Mouse (Mus musculus) liver, embryonic 14.5 days (tissue): ENCODE data around the gene Anapc15. TPM values are rescaled to one million over a fixed set of nuclear protein-coding genes. Genes with fewer than 3 reads are reported as not detected.

Experiments used
- microRNA-seq: library from miRNA; unstranded; fragments of <30 nt; microRNA quantifications from one replicate; pipeline ENCODE4, GENCODE M21; 2016
- polyA plus RNA-seq, 2 experiments: library from polyadenylated mRNA; depleted of rRNA in 1 of 2; stranded (reverse) in 1 of 2; unstranded in 1 of 2; fragments of >200 nt; fragmentation: Nextera tagmentation in 1 of 2; extraction: Ambion mirVana in 1 of 2; gene quantifications; 2 replicates each; pipeline versions ENCODE4 v1.2.1 to v1.2.3; 2012 to 2014

Gene Anapc15
- polyA plus RNA-seq, 2 experiments, result 51.9 to 54.6 TPM

Small RNAs within 50 kb of the gene (microRNA-seq; reads per million reads assigned to microRNA genes)
- not detected for gene Gm22655

Other genes starting within 250 kb of the Anapc15 start
- 4.1 and 8.3 TPM in 2 replicates for gene Clpb, start 200.1 kb upstream of the Anapc15 start, polyA plus RNA-seq (2012; rRNA removed)
- gene Clpb, start 200.1 kb upstream of the Anapc15 start, polyA plus RNA-seq (2014; fragmentation: Nextera tagmentation; extraction: Ambion mirVana), result 18.7 and 20.6 TPM in 2 replicates
- gene Phox2a, start 45.4 kb upstream of the Anapc15 start, polyA plus RNA-seq (2012; rRNA removed), result 0.03 TPM in 1 of 2 replicates, not detected in the other
- gene Phox2a, start 45.4 kb upstream of the Anapc15 start, polyA plus RNA-seq (2014; fragmentation: Nextera tagmentation; extraction: Ambion mirVana), result not detected in 2 replicates
- gene Inppl1, start 25.5 kb upstream of the Anapc15 start, polyA plus RNA-seq (2012; rRNA removed), result 4.4 and 6.8 TPM in 2 replicates
- gene Inppl1, start 25.5 kb upstream of the Anapc15 start, polyA plus RNA-seq (2014; fragmentation: Nextera tagmentation; extraction: Ambion mirVana), result 0.69 and 2.0 TPM in 2 replicates
- 7.4 and 8.0 TPM in 2 replicates for gene Folr2, start 6.5 kb upstream of the Anapc15 start, polyA plus RNA-seq (2012; rRNA removed)
- gene Folr2, start 6.5 kb upstream of the Anapc15 start, polyA plus RNA-seq (2014; fragmentation: Nextera tagmentation; extraction: Ambion mirVana), result 4.2 and 6.5 TPM in 2 replicates
- 0.33 and 0.53 TPM in 2 replicates for gene Folr1, start 7.1 kb downstream of the Anapc15 start, polyA plus RNA-seq (2012; rRNA removed)
- gene Folr1, start 7.1 kb downstream of the Anapc15 start, polyA plus RNA-seq (2014; fragmentation: Nextera tagmentation; extraction: Ambion mirVana), result 0.38 TPM in 1 of 2 replicates, not detected in the other
- 61.7 and 74.8 TPM in 2 replicates for gene Lamtor1, start 42.2 kb downstream of the Anapc15 start, polyA plus RNA-seq (2012; rRNA removed)
- 63.3 and 67.8 TPM in 2 replicates for gene Lamtor1, start 42.2 kb downstream of the Anapc15 start, polyA plus RNA-seq (2014; fragmentation: Nextera tagmentation; extraction: Ambion mirVana)
- gene Tomt, start 42.6 kb downstream of the Anapc15 start, polyA plus RNA-seq (2012; rRNA removed), result 0.05 and 0.08 TPM in 2 replicates
- gene Tomt, start 42.6 kb downstream of the Anapc15 start, polyA plus RNA-seq (2014; fragmentation: Nextera tagmentation; extraction: Ambion mirVana), result 0.09 and 0.13 TPM in 2 replicates
- 1.3 and 1.4 TPM in 2 replicates for gene Lrrc51, start 70.2 kb downstream of the Anapc15 start, polyA plus RNA-seq (2012; rRNA removed)
- gene Lrrc51, start 70.2 kb downstream of the Anapc15 start, polyA plus RNA-seq (2014; fragmentation: Nextera tagmentation; extraction: Ambion mirVana), result 1.8 and 2.1 TPM in 2 replicates
- 27.4 and 28.6 TPM in 2 replicates for gene Numa1, start 70.4 kb downstream of the Anapc15 start, polyA plus RNA-seq (2012; rRNA removed)
- gene Numa1, start 70.4 kb downstream of the Anapc15 start, polyA plus RNA-seq (2014; fragmentation: Nextera tagmentation; extraction: Ambion mirVana), result 36.2 and 41.3 TPM in 2 replicates
- 12.7 and 14.8 TPM in 2 replicates for gene Il18bp, start 155.0 kb downstream of the Anapc15 start, polyA plus RNA-seq (2012; rRNA removed)
- gene Il18bp, start 155.0 kb downstream of the Anapc15 start, polyA plus RNA-seq (2014; fragmentation: Nextera tagmentation; extraction: Ambion mirVana), result 15.0 and 15.9 TPM in 2 replicates
- gene Rnf121, start 201.8 kb downstream of the Anapc15 start, polyA plus RNA-seq (2012; rRNA removed), result 10.9 and 16.9 TPM in 2 replicates
- 10.0 and 10.5 TPM in 2 replicates for gene Rnf121, start 201.8 kb downstream of the Anapc15 start, polyA plus RNA-seq (2014; fragmentation: Nextera tagmentation; extraction: Ambion mirVana)
- gene Xndc1, start 201.8 kb downstream of the Anapc15 start, polyA plus RNA-seq (2012; rRNA removed), result 14.7 and 16.0 TPM in 2 replicates
- gene Xndc1, start 201.8 kb downstream of the Anapc15 start, polyA plus RNA-seq (2014; fragmentation: Nextera tagmentation; extraction: Ambion mirVana), result 5.4 and 6.3 TPM in 2 replicates
- 1.1 and 1.5 TPM in 2 replicates for gene Xntrpc, start 202.0 kb downstream of the Anapc15 start, polyA plus RNA-seq (2012; rRNA removed)
- gene Xntrpc, start 202.0 kb downstream of the Anapc15 start, polyA plus RNA-seq (2014; fragmentation: Nextera tagmentation; extraction: Ambion mirVana), result 0.20 and 0.36 TPM in 2 replicates
- 0.12 TPM in 1 of 2 replicates, not detected in the other for gene Trpc2, start 219.4 kb downstream of the Anapc15 start, polyA plus RNA-seq (2012; rRNA removed)
- not detected in 2 replicates for gene Trpc2, start 219.4 kb downstream of the Anapc15 start, polyA plus RNA-seq (2014; fragmentation: Nextera tagmentation; extraction: Ambion mirVana)
- 0.04 TPM in 1 of 2 replicates, not detected in the other for gene Art1, start 238.0 kb downstream of the Anapc15 start, polyA plus RNA-seq (2012; rRNA removed)
- not detected in 2 replicates for gene Art1, start 238.0 kb downstream of the Anapc15 start, polyA plus RNA-seq (2014; fragmentation: Nextera tagmentation; extraction: Ambion mirVana)
- gene Art5, start 245.8 kb downstream of the Anapc15 start, polyA plus RNA-seq (2012; rRNA removed), result 0.08 and 0.10 TPM in 2 replicates
- 0.15 and 0.20 TPM in 2 replicates for gene Art5, start 245.8 kb downstream of the Anapc15 start, polyA plus RNA-seq (2014; fragmentation: Nextera tagmentation; extraction: Ambion mirVana)